Mouse (Mus musculus): Measurements from ENCODE around the gene Mrpl1.

GRCm38 (mm10) chr5:96191251-96191650, 18.0 kb upstream of the Mrpl1 start:
- TF ChIP-seq EP300 (IDR thresholded peaks at IDR 0.05; ENCODE audit: low read depth), result no peak
- no peak for TF ChIP-seq CTCF (IDR thresholded peaks at IDR 0.05; ENCODE audit: low read depth)

Measured in liver, postnatal 0 days (tissue).